Mouse (Mus musculus) CH12F3 (cell line): ENCODE results near the gene BC067074.

Experiments used
- in situ Hi-C: fragments of 300-500 bp; cut with MboI; formaldehyde crosslinking; loops from 2 replicates; pipeline ENCODE4 v1.14.3; 2020; ENCODE audit warnings: low sequenced_read_pairs

The BC067074 gene

GRCm38 (mm10) chr13:113321972-113322371 is 29.0 kb downstream of the BC067074 start:
- in situ Hi-C loops: loop anchor here (10.0 kb wide), 1 partner anchor 293 kb away; the partner anchor contains the start of gene Snx18

- in situ Hi-C loops: loop anchor here (10.0 kb wide), 1 partner anchor 291 kb away; the partner anchor contains the start of gene Snx18
Observed at GRCm38 (mm10) chr13:113324241-113324640, 31.3 kb downstream of the BC067074 start.

DNA sequence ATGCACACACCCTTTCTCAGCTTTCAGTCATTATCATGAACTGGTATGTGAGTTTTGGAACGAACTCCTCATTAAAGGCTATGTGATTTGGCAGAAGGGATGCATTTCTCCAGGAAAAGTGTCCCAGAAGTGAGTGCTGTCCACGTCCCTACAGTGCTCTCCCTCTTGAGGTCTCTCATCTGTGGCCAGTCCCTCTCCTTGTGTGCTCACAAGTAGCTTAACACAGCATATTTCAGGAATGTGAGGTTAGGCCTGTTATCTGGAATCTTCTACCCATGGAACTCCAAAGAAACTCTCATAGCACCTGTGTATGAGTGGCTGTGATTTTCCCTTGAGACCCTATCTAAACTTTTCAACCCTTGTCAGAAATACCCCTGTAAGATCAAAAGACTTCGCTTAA is 32.7 kb downstream of the BC067074 start:
- in situ Hi-C loops: loop anchor here (10.0 kb wide), 1 partner anchor 289 kb away; the partner anchor contains the start of gene Snx18

DNA sequence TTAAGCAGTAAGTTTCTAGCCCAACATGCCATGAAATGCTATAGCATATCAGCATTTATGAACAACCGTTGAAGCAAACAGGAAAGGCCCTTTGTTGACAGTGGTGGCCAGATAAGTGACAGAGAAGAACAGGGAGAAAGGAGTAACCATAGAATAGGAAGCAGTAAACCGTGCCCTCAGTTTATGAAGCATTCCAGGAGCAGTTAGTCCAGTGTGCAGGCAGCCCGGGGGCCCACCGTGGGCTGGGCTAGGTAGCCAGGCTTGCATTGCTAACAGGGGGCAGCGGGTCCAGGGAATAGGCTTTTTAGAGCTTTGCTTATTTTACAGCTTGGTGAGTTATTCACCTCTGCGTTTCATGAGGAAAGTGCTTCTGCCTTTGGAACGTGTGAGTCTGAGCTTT is 39.3 kb downstream of the BC067074 start:
- in situ Hi-C loops: no loop called here

GRCm38 (mm10) chr13:113333374-113333773 is 40.4 kb downstream of the BC067074 start:
- in situ Hi-C loops: no loop called here

- in situ Hi-C loops: no loop called here
Observed at GRCm38 (mm10) chr13:113333931-113334330, 41.0 kb downstream of the BC067074 start.

- in situ Hi-C loops: no loop called here
Observed at GRCm38 (mm10) chr13:113334773-113335172, 41.8 kb downstream of the BC067074 start.

DNA sequence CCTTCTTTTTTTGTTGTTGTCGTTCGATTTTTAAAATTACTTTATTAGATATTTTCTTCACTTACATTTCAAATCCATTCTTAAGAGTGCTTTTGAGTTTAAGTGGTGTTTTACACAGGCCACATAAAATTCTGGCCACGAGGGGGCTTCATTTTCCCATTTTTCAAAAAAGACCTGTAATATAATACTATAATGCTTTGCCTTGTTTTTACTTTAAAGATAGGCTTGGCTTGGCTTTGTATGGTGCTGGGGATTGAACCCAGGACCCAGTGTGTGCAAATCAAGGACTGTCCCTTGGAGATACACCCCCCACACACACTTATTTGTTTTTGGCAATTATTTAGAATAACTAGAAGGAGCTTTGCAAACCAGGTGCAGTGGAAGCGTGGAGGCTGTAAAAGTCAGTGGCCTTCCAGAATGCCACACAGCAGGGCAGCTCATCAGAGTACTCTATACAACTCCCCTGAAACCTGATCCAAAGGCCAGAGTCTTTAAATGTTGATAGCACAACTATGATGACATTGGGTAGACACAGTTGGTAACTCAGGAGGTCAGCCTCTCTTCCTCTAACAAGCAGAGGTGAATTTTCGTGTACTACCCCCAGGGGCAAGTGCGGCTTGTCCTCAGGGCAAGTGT is 44.4 kb downstream of the BC067074 start:
- in situ Hi-C loops: no loop called here

DNA sequence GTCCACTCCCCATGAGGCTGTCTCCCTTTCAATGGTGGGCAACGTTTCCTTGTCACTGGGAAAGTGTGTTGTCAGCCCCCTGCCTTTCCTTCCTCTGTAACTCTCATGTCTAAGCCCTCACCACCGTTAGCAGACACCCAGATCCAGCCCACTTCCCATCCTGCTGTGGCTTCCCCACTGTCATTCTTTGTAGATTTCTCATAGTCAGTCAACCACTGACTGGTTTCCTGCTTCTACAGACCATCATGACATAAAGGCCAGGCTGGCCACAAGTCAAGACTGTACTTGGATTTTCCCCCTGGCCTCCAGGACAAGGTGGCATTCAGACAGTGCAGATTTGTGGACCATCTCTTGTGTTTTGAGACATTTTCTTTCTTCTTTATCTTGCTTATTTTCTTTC is 47.7 kb downstream of the BC067074 start:
- in situ Hi-C loops: loop anchor here (10.0 kb wide), 1 partner anchor 294 kb away; no protein-coding TSS in a partner anchor

GRCm38 (mm10) chr13:113341161-113341560 is 48.2 kb downstream of the BC067074 start:
- in situ Hi-C loops: loop anchor here (10.0 kb wide), 1 partner anchor 294 kb away; no protein-coding TSS in a partner anchor

DNA sequence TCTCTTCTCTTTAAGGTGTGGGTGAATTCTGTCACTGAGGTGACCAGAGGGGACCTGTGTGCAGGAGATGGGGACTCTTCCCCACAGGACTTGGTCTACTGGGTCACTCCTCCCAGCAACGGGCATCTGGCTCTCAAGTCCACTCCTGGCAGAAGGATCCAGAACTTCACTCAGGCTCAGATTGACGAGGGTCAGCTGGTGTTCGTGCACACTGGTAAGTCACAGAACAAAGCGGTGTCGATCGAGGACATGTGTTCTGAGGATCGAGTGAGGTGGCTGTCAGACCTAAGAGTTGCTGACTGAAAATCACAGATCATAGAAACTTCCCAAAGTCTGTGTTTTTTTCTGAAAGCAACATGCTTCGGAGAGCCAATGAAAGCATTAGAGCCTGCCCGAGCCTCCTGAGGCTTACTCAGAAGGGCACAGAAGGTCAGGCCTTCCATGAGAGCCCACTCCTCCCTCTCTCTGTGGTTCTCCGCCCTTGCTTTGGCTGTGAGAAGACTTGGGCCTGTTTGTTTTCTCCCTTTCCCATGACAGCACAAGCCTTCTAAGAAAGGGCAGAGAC is 49.5 kb downstream of the BC067074 start:
- in situ Hi-C loops: loop anchor here (10.0 kb wide), 1 partner anchor 292 kb away; no protein-coding TSS in a partner anchor

- in situ Hi-C loops: no loop called here
Observed at GRCm38 (mm10) chr13:113350743-113351430, 57.9 kb downstream of the BC067074 start.

GRCm38 (mm10) chr13:113353546-113353945 is 60.6 kb downstream of the BC067074 start:
- in situ Hi-C loops: no loop called here

DNA sequence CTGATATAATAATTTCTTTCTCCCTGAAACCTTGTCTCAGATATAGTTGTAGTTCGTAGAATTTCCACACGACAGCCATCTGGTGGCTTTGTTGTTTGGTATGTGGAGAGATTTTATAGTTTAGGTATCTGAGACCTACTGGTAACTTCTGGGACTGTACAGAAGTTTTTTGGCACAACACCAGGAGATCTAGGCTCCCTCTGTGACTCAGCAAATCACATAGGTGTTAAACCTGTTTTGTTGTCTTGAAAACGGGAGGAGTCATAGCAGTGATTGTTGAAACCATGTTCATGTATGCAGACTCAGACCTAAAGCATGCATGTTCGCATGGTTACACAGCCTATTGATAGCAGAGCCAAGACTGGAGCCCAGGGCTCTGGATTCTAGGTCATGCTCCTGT is 61.0 kb downstream of the BC067074 start:
- in situ Hi-C loops: no loop called here

DNA sequence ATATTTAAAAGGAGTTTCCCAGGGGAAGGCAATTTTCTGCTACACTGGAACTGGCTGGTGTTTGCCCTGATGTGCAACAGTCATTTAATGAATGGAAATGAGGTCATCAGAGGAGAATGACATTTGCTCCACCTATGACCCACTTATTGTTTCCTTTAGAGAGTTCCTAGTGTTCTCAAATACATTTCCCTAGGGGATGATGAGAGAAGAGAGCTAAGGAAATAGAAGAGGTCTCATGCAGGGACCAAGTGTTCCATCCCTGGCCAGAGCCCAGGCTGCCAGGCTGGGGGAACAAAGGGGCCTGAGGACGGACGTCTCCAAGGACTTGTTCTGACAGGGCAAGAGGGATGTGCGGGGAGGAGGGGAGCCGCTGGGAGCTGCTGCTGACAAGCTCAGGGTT is 62.1 kb downstream of the BC067074 start:
- in situ Hi-C loops: no loop called here

DNA sequence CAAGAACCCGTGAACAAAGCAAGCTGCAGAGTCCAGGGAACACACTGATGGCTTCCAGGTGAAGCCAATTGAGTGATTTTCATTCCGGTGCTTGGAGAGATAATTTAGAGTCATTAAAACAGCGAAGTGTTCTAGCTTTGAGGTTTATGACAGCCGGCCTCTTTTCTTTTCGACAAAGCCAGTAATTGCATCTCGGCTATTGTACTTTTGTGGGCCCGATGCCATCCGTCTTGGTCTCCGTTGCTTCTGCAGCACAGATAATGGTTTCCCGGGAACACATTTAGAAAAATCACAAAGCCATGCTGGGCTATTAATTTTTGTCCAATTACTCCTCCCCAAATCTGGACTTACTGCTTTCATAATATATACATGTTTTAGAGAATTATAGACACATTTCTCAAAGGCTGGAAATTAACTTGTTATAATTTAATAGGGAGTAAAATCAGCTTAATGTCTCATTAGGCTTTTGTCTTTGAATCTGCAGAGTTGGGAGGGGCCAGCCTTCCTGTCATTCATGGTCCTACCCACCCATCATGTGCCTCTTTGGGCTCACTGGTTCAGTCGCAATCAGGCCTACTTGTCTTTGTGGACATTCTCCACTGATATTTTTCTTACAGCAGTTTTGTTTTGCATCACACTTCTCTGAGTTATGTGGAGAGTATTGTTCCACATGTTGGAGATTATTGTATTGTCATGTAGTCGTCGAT is 64.6 kb downstream of the BC067074 start:
- in situ Hi-C loops: no loop called here

- in situ Hi-C loops: no loop called here
Observed at GRCm38 (mm10) chr13:113359676-113360075, 66.7 kb downstream of the BC067074 start.

GRCm38 (mm10) chr13:113365976-113366375 is 73.0 kb downstream of the BC067074 start:
- in situ Hi-C loops: no loop called here

DNA sequence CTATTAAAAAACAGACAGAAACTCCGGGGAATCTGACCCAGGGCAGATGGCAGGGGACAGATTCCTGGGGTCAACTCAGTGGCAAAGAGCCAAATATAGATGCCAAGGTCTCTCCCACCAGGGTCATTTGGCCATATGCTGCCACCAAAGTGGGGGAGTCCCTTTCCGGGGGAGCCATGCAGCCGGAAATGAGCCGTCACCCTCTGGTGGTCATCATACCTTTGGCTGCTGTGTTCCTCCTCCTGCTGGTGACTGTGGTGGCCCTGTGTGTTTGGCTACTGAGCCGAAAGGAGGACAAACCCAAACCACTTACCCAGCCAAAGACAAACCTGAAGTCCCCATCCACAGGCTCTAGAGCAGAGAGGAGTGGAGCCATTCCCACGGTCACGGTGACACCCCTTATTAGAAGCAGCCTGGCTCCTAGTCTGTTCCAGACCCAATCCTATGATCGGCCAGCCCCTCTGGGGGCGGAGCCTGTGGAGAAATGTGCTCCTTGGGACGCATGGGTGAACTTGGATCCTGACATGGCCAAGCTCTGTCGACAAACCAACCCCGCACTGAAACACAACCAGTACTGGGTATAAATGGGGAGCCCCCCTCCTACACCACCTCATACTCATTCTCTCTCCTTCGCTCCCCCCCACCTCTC is 76.1 kb downstream of the BC067074 start:
- in situ Hi-C loops: no loop called here

- in situ Hi-C loops: no loop called here
Observed at GRCm38 (mm10) chr13:113369622-113370021, 76.7 kb downstream of the BC067074 start.
